Mouse (Mus musculus): ENCODE measurements around the gene Ccdc153. TPM values are rescaled to one million over a fixed set of nuclear protein-coding genes. Genes with fewer than 3 reads are reported as not detected.
A peak's percentile ranks its signal among the peaks of the same experiment; 100 is the strongest.

Ccdc153 gene
- polyA plus RNA-seq, 1 experiment = 13.0 TPM

DNA sequence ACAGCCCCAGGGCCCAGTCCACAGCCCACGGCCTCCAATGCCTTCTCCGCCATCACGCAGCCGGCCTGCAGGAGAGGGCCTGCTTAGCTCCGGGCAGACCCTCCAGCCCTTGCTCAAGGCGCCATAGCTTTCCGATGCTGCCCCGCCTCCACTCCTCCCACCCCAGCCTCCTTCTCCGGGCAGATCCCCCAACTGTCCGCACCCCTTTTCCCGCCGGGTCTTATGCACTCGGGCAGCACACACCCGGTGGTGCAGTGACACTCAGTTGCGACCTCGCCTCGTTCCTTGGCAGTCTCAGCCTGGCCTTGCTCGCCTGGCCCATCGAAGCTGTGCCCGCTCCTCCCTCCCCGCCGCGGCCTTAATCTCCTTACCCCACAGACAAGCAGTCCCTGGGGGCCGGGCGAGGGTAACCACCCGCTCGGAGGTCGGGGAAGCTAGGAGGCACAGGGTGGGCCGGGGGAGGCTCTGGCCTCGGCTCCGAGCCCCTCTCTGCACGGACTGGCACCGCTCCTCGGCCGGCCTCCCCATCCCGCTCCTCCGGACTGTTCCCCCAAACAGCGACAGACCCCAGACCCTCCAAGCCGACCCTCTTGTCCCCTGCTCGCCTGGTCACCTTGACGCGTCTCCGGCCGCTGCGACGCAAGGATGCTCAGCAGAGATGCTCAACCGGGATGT, 47.1 kb downstream of the Ccdc153 start:
- Histone ChIP-seq H3K27ac (ENCODE audit: control insufficient read depth, insufficient read depth, low read length) (no peak overlapping the region), H3K4me1 (replicated peaks; ENCODE audit: control insufficient read depth, insufficient read depth, low read length) (peaks cover 15% of the 10 kb centered on the region), H3K27me3 (ENCODE audit: control insufficient read depth, insufficient read depth, low read length) (peaks cover 20% of the 10 kb centered on the region), H3K4me3 (ENCODE audit: control insufficient read depth, insufficient read depth, low read length) (0 out of 2 replicates have a peak overlapping the region, but pooled peaks have one; percentile 9), H3K36me3 (ENCODE audit: control insufficient read depth, insufficient read depth, low read length) (peaks cover 13% of the 10 kb centered on the region)
- TF ChIP-seq CTCF (IDR thresholded peaks at IDR 0.05; ENCODE audit: borderline replicate concordance, control insufficient read depth, extremely low read depth, insufficient read depth, low read length, poor library complexity) (no peak), POLR2A (IDR thresholded peaks at IDR 0.05; ENCODE audit: control insufficient read depth, extremely low read depth, insufficient read depth, low read length, poor library complexity) (no peak)
- WGBS = 5% methylated on average over 47 of the region's 47 CpGs
- DNase-seq = no peak

DNA sequence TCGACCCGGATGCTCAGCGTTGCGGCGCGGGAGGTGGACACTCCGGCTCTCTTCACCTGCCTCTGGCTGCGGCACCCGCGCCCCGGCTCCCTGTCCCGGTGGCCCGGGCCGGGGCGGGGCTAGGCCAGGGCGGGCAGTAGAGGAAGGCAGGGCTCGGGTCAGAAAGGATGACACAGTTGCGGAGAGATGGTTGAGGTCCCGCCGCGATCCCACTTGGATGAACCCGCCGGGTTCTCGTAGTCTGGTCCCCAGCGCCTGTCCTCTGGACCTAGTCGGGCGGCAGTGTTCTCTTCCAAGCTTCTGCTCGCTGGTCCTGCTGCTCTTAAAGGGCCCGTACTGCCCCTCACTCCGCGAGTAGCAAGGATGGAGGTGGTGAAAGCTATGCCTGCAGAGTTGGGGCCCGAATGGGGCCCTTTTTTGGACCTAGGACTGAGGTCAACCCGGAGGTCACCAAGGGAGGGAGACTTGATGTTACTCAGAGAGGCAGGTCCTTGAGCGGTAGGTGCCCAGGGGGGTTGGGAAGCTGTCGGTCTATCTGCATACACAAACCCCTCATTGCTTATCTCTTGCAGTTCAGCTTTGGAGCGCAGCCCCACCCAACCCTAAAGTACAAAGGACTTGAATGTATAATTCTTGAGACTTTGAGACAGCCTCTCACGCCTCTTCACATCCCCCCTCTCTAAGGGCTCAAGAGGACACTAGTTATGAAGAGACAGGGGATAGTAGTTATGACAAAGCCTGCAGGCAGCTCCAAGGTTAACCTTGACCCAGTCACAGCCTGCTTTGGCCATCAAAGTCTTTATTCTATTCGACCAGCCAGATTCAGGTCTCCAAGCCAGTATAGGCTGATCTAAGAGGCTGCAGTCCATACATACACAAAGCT, 47.8 kb downstream of the Ccdc153 start, which contains the start of gene Abcg4:
Abcg4 (minus strand) TSS at position 540 of the 883 bp plus-strand sequence.
- Histone ChIP-seq H3K4me3 (ENCODE audit: control insufficient read depth, insufficient read depth, low read length) (peak within 1 kb of the TSS; percentile 9; the same call in 1 of the 2 replicates), H3K27ac (ENCODE audit: control insufficient read depth, insufficient read depth, low read length) (no peak within 1 kb of the TSS), H3K4me1 (replicated peaks; ENCODE audit: control insufficient read depth, insufficient read depth, low read length) (peaks cover 15% of the 10 kb centered on the region), H3K27me3 (ENCODE audit: control insufficient read depth, insufficient read depth, low read length) (peaks cover 20% of the 10 kb centered on the region), H3K36me3 (ENCODE audit: control insufficient read depth, insufficient read depth, low read length) (peaks cover 15% of the 10 kb centered on the region)
- 8% methylated on average over 38 of the region's 38 CpGs for WGBS
- TF ChIP-seq POLR2A (IDR thresholded peaks at IDR 0.05; ENCODE audit: control insufficient read depth, extremely low read depth, insufficient read depth, low read length, poor library complexity) = no peak
- no peak for TF ChIP-seq CTCF (IDR thresholded peaks at IDR 0.05; ENCODE audit: borderline replicate concordance, control insufficient read depth, extremely low read depth, insufficient read depth, low read length, poor library complexity)
- DNase-seq = no peak

DNA sequence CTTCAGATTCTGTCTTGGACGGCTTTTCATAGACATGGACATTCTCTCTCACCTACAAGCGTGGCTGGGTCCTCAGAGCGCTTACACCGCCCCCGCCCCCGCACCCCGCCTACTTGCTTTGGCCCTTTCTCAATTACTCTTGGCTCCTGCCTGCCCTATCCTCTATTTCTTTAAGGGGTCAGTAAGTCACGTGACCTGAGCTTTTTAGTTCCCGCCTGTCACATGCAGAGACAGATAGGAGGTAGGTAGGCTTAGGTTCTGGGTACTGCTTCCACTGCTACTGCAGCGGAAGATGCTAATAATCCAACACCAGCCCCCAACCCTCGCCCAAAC, 48.4 kb downstream of the Ccdc153 start:
- TF ChIP-seq POLR2A (IDR thresholded peaks at IDR 0.05; ENCODE audit: control insufficient read depth, extremely low read depth, insufficient read depth, low read length, poor library complexity) = no peak
- peaks cover 16% of the 10 kb centered on the region for H3K36me3 ChIP-seq (ENCODE audit: control insufficient read depth, insufficient read depth, low read length)
- WGBS = 60% methylated on average over 11 of the region's 11 CpGs

DNA sequence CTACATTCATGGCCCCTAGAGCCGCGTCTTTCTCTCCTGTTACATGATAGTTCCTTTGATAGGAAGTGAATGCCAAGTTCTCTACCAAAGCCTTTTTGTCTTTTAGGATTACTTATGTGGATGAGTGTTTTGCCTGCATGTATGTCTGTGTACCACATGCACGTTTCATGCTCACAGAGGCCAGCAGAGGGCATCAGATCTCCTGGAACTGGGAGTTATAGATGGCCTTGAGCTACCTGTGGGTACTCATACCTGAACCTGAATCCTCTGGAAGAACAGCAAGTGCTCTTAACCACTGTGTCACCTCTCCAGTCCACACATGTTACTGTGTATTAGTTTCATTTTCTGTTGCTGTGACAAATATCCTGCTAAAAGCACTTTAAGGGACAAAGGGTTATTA, 52.0 kb downstream of the Ccdc153 start:
- H3K36me3 ChIP-seq (ENCODE audit: control insufficient read depth, insufficient read depth, low read length) = peaks cover 43% of the 10 kb centered on the region
- no peak overlapping the region for H3K4me3 ChIP-seq (ENCODE audit: control insufficient read depth, insufficient read depth, low read length)
- H3K27me3 ChIP-seq (ENCODE audit: control insufficient read depth, insufficient read depth, low read length) = peaks cover 9% of the 10 kb centered on the region
- no peak overlapping the region for H3K27ac ChIP-seq (ENCODE audit: control insufficient read depth, insufficient read depth, low read length)
- peak; percentile 73 for DNase-seq
- TF ChIP-seq POLR2A (IDR thresholded peaks at IDR 0.05; ENCODE audit: control insufficient read depth, extremely low read depth, insufficient read depth, low read length, poor library complexity) = no peak
- no peak for TF ChIP-seq CTCF (IDR thresholded peaks at IDR 0.05; ENCODE audit: borderline replicate concordance, control insufficient read depth, extremely low read depth, insufficient read depth, low read length, poor library complexity)
- whole genome bisulfite sequencing = 81% methylated on average over 3 of the region's 3 CpGs
- H3K4me1 ChIP-seq (replicated peaks; ENCODE audit: control insufficient read depth, insufficient read depth, low read length) = peaks cover 9% of the 10 kb centered on the region

More for the DNA sequence above, 48.4 kb downstream of the Ccdc153 start:
- H3K4me3 ChIP-seq (ENCODE audit: control insufficient read depth, insufficient read depth, low read length) = no peak overlapping the region
- DNase-seq = no peak
- H3K4me1 ChIP-seq (replicated peaks; ENCODE audit: control insufficient read depth, insufficient read depth, low read length) = peaks cover 15% of the 10 kb centered on the region
- no peak overlapping the region for H3K27ac ChIP-seq (ENCODE audit: control insufficient read depth, insufficient read depth, low read length)
- H3K27me3 ChIP-seq (ENCODE audit: control insufficient read depth, insufficient read depth, low read length) = peaks cover 20% of the 10 kb centered on the region

Other genes starting within 250 kb of the Ccdc153 start
- 3,068 and 3,478 TPM in 2 replicates for gene Thy1, start 197.3 kb upstream of the Ccdc153 start, polyA plus RNA-seq (2012; rRNA removed)
- 4.5 and 6.8 TPM in 2 replicates for gene Usp2, start 173.7 kb upstream of the Ccdc153 start, polyA plus RNA-seq (2012; rRNA removed)
- 0.09 TPM in 1 of 2 replicates, not detected in the other for gene Mfrp, start 138.9 kb upstream of the Ccdc153 start, polyA plus RNA-seq (2012; rRNA removed)
- 3.4 and 5.0 TPM in 2 replicates for gene C1qtnf5, start 133.4 kb upstream of the Ccdc153 start, polyA plus RNA-seq (2012; rRNA removed)
- gene Gm49380, start 127.2 kb upstream of the Ccdc153 start, polyA plus RNA-seq (2012; rRNA removed) = not detected in 2 replicates
- gene Rnf26, start 127.2 kb upstream of the Ccdc153 start, polyA plus RNA-seq (2012; rRNA removed) = 72.3 and 119 TPM in 2 replicates
- gene Mcam, start 106.2 kb upstream of the Ccdc153 start, polyA plus RNA-seq (2012; rRNA removed) = 13.0 and 18.7 TPM in 2 replicates
- 132 and 194 TPM in 2 replicates for gene Cbl, start 6.6 kb upstream of the Ccdc153 start, polyA plus RNA-seq (2012; rRNA removed)
- gene Pdzd3, start 10.8 kb downstream of the Ccdc153 start, polyA plus RNA-seq (2012; rRNA removed) = 0.55 and 0.59 TPM in 2 replicates
- gene Nlrx1, start 27.9 kb downstream of the Ccdc153 start, polyA plus RNA-seq (2012; rRNA removed) = 13.4 and 16.2 TPM in 2 replicates
- gene Abcg4, start 47.9 kb downstream of the Ccdc153 start, polyA plus RNA-seq (2012; rRNA removed) = 1.2 and 2.7 TPM in 2 replicates
- 71.1 and 71.9 TPM in 2 replicates for gene Hinfp, start 65.0 kb downstream of the Ccdc153 start, polyA plus RNA-seq (2012; rRNA removed)
- gene C2cd2l, start 79.6 kb downstream of the Ccdc153 start, polyA plus RNA-seq (2012; rRNA removed) = 94.1 and 110 TPM in 2 replicates
- 47.9 and 49.5 TPM in 2 replicates for gene Dpagt1, start 85.3 kb downstream of the Ccdc153 start, polyA plus RNA-seq (2012; rRNA removed)
- 891 and 1,033 TPM in 2 replicates for gene H2afx, start 94.0 kb downstream of the Ccdc153 start, polyA plus RNA-seq (2012; rRNA removed)
- 40.7 and 42.2 TPM in 2 replicates for gene Hmbs, start 103.6 kb downstream of the Ccdc153 start, polyA plus RNA-seq (2012; rRNA removed)
- 37.9 and 40.8 TPM in 2 replicates for gene Vps11, start 121.0 kb downstream of the Ccdc153 start, polyA plus RNA-seq (2012; rRNA removed)
- gene Hyou1, start 138.8 kb downstream of the Ccdc153 start, polyA plus RNA-seq (2012; rRNA removed) = 74.4 and 75.5 TPM in 2 replicates
- 22.4 and 32.9 TPM in 2 replicates for gene Slc37a4, start 156.2 kb downstream of the Ccdc153 start, polyA plus RNA-seq (2012; rRNA removed)
- 220 and 258 TPM in 2 replicates for gene Rps25, start 166.5 kb downstream of the Ccdc153 start, polyA plus RNA-seq (2012; rRNA removed)
- 49.1 and 57.4 TPM in 2 replicates for gene Trappc4, start 166.9 kb downstream of the Ccdc153 start, polyA plus RNA-seq (2012; rRNA removed)
- 30.0 and 30.9 TPM in 2 replicates for gene Ccdc84, start 177.9 kb downstream of the Ccdc153 start, polyA plus RNA-seq (2012; rRNA removed)
- gene Foxr1, start 200.5 kb downstream of the Ccdc153 start, polyA plus RNA-seq (2012; rRNA removed) = 0.08 and 0.22 TPM in 2 replicates
- 1.4 and 1.6 TPM in 2 replicates for gene Upk2, start 214.3 kb downstream of the Ccdc153 start, polyA plus RNA-seq (2012; rRNA removed)
- 38.7 and 50.4 TPM in 2 replicates for gene Bcl9l, start 242.1 kb downstream of the Ccdc153 start, polyA plus RNA-seq (2012; rRNA removed)